Mouse (Mus musculus): ENCODE measurements around the gene Asprv1.

GRCm38 (mm10) chr6:86638434-86638833 is 10.5 kb downstream of the Asprv1 start:
- TF ChIP-seq CTCF (IDR thresholded peaks at IDR 0.05; ENCODE audit: control insufficient read depth, insufficient read depth, insufficient replicate concordance, low read depth, low read length) (no peak), POLR2A (IDR thresholded peaks at IDR 0.05; ENCODE audit: control insufficient read depth, low read depth, low read length) (no peak)

All from testis, adult 2 months (tissue).